Mouse (Mus musculus) ovary, postnatal 36 days (tissue): ENCODE data around the gene Catsper3.

Experiments
- DNase-seq: peaks from one replicate; pipeline ENCODE4 v3.0.0; 2022; ENCODE audit warnings: low spot score, mixed read lengths

Gene Catsper3

DNA sequence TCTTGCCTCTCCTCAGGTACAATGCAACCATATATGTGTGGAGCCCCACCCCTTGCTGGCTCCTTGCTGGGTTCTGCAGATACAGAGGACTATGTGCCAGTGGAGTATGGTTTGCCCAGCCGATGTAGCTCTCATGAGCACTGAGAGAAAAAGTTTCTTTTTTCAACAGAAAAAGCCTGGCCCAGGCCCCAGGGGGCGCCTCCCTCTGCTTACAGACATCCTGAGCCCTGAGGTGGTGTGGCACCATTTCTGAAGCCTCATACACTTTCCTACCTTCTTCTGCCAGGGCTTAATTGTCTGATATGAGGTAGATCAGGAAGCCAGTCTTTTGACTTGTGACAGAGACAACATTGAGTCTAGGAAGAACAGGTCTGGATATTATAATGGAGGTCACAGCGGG, 67.8 kb downstream of the Catsper3 start:
- DNase-seq, result no peak

DNA sequence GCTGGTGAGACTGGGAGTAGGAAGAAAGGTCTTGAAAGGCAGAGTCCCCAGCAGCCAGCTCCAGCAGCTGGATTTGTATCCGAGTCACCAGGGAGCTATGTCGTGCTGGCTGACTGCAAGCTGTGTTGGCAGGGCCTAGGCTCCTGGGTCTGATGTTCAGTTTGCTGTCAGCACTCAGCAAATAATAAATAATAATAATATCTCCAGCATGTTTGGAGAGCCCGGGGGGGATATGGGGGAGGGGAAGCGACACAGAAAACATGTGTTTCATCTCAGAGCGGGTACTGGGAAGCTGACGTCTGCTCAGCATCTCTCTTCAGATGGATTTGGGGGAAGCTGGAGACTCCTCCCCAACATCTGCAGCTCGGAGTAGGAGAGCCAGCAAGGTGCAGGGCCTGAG, 71.4 kb downstream of the Catsper3 start:
- no peak for DNase-seq

DNA sequence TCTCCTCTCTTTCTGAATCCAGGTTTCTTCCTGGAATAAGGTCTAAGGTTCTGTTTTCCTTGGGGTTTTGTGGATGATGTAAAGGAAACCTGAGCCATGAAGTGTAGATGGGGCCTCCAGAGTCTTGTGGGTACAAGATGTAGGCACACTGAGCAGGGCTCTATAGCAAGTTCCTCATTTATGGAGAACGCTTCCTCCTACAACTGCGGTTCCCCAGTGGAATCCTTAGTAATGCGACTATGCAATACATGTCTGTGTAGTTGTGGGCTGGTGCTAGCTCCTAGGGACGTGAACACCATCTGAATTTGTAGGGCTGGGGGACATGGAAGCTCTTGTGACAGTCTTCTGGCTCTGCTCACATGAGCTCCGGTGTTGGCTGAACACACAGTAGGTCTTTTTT, 74.1 kb downstream of the Catsper3 start:
- DNase-seq, result no peak
